Mouse (Mus musculus): ENCODE measurements at regions not wholly inside any gene's neighbourhood (a gene's known extent, or its start where the extent isn't known, plus 50 kb on each side); places are given as distances from the start of the nearest gene placed in this dataset.

DNA sequence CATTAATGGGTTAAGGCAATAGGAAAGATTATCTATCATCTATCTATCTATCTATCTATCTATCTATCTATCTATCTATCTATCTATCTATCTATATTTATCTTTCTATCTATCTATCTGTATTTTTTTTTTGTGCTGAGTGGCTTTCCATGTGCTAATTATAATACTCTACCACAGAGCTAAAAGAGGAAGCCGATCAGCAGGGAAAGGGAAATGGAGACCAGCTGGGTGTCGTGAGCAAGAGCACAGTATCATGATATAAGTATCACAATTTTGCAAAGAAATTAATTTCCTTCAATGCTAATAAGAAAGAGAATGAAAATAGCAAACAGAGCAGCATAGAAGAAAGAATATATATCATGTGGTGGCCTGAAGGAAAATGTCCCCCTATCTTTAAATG lies 69.6 kb downstream of the Cldn1 start:
- Histone ChIP-seq H3K9me3 (replicated peaks) (no peaks in the 10 kb centered on the region), H3K4me1 (replicated peaks) (no peaks in the 10 kb centered on the region), H3K4me3 (no peak overlapping the region), H3K27me3 (replicated peaks) (no peaks in the 10 kb centered on the region), H3K4me2 (no peak overlapping the region), H3K27ac (ENCODE audit: poor library complexity, severe bottlenecking) (no peak overlapping the region), H3K9ac (no peak overlapping the region), H3K36me3 (no peaks in the 10 kb centered on the region)
- ATAC-seq (ENCODE audit: insufficient number of reproducible peaks, low FRiP score), result no peak
- 86% methylated on average over 2 of the region's 2 CpGs for WGBS

DNA sequence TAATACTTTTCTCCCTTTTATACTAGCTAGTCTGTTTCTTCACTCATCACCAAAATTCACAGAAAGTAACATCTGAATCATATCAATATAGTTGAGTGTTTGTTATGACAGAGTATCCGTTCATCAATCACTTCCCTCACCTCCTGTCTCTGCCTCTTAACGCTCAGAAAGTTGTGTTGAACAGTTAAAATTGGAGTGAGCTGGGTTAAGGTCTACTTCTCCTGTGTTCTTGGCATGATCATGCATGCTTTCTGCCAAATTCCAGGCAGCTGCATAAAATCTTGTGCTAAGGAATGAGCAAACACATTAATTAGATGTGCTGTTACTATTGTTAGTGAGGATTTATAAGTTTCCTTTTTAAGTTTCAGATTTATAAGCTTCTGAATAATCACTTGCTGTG lies 79.9 kb downstream of the Cldn1 start:
- ATAC-seq (ENCODE audit: insufficient number of reproducible peaks, low FRiP score), result no peak
- no peak overlapping the region for H3K4me2 ChIP-seq
- H3K4me1 ChIP-seq (replicated peaks), result no peaks in the 10 kb centered on the region
- H3K36me3 ChIP-seq, result no peaks in the 10 kb centered on the region
- no peaks in the 10 kb centered on the region for H3K9me3 ChIP-seq (replicated peaks)
- 57% methylated on average over 2 of the region's 2 CpGs for WGBS
- H3K9ac ChIP-seq, result no peak overlapping the region
- H3K4me3 ChIP-seq, result no peak overlapping the region
- H3K27me3 ChIP-seq (replicated peaks), result no peaks in the 10 kb centered on the region
- no peak overlapping the region for H3K27ac ChIP-seq (ENCODE audit: poor library complexity, severe bottlenecking)

DNA sequence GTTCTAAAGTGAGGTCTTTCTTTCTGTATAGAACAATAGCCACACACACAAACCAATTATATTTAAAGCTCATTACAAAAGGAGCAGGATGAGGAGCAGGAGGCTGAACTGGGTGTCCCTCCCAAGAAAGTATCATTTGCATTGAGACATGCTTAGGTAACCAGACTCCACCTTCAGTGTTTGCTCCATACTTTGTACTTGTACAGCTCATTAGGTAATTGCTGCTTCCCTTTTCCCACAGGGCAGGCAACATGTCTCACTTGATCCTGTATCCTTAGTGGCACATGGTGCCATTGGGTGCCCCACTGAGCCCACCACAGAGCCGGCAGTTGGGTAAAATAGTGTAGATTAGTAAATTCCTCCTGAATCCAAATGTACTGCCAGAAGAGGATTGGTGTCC lies 86.0 kb downstream of the Cldn1 start:
- no peak overlapping the region for H3K4me3 ChIP-seq
- no peaks in the 10 kb centered on the region for H3K9me3 ChIP-seq (replicated peaks)
- H3K27ac ChIP-seq (ENCODE audit: poor library complexity, severe bottlenecking), result no peak overlapping the region
- WGBS, result 93% methylated on average over 1 of the region's 1 CpGs
- no peaks in the 10 kb centered on the region for H3K27me3 ChIP-seq (replicated peaks)
- H3K4me1 ChIP-seq (replicated peaks), result no peaks in the 10 kb centered on the region
- no peak overlapping the region for H3K9ac ChIP-seq
- H3K36me3 ChIP-seq, result no peaks in the 10 kb centered on the region
- no peak overlapping the region for H3K4me2 ChIP-seq
- no peak for ATAC-seq (ENCODE audit: insufficient number of reproducible peaks, low FRiP score)

DNA sequence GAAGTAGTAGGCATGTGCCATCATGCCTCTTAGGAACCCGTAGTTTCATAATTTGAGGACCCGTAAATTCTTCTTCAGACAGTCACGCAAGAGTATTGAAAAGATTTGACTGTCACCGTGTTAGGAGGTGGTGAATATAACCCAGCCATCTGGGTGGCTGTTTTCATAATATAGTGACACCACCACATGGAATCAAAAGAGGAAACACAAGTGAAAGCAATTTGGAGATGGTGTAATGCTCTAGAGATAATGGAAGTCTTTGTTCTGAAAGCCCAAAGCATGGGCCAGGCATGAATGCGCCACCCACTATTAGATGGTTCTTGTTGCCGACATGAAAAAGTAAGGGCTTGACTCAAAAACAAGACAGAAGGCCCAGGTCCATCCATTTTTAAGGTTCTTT lies 86.9 kb downstream of the Cldn1 start:
- Histone ChIP-seq H3K9me3 (replicated peaks) (no peaks in the 10 kb centered on the region), H3K4me2 (no peak overlapping the region), H3K4me3 (no peak overlapping the region), H3K27ac (ENCODE audit: poor library complexity, severe bottlenecking) (no peak overlapping the region), H3K9ac (no peak overlapping the region), H3K36me3 (no peaks in the 10 kb centered on the region), H3K27me3 (replicated peaks) (no peaks in the 10 kb centered on the region), H3K4me1 (replicated peaks) (no peaks in the 10 kb centered on the region)
- no peak for ATAC-seq (ENCODE audit: insufficient number of reproducible peaks, low FRiP score)
- WGBS, result 87% methylated on average over 6 of the region's 6 CpGs

DNA sequence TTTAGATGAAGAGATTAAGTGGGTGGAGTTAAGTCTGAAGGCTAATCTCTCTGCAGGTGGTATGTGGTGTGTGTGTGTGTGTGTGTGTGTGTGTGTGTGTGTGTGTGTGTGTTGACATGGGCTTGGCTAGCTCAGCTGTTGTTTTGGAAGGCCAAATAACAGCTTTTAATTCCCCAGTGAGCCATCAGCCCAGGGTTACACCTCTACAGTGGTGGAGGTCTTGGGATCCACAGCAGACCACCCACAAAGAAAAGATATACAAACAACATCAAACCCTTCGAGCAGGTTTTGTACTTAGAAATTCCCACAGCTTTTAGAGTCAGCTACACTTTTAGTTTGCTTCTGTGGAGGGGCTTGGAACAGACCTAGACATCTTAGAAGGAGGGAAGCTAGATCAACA lies 89.2 kb downstream of the Cldn1 start:
- H3K4me2 ChIP-seq, result no peak overlapping the region
- no peaks in the 10 kb centered on the region for H3K27me3 ChIP-seq (replicated peaks)
- no peak overlapping the region for H3K4me3 ChIP-seq
- no peak overlapping the region for H3K27ac ChIP-seq (ENCODE audit: poor library complexity, severe bottlenecking)
- no peak overlapping the region for H3K9ac ChIP-seq
- 33% methylated on average over 1 of the region's 1 CpGs for WGBS
- H3K9me3 ChIP-seq (replicated peaks), result no peaks in the 10 kb centered on the region
- H3K36me3 ChIP-seq, result no peaks in the 10 kb centered on the region
- no peaks in the 10 kb centered on the region for H3K4me1 ChIP-seq (replicated peaks)
- no peak for ATAC-seq (ENCODE audit: insufficient number of reproducible peaks, low FRiP score)

DNA sequence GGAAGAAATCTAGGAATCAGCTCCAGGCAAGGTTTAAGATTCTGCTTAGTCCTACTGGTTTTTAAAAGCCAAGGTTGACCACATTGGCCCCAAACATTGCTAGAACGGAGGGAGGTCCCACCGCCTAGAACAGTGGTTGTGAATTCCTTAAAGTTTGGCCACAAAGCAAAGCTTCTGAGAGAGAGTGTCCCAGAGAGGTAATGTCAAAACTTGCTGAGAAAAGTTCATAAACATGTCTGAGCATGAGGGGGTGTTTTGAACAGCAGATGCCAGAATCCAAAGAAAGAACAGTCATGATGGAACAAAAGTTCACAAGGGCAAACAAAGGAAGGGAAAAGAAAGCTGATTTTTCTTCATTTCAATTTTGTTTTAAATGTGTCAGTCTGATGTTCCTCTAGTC lies 90.1 kb downstream of the Cldn1 start:
- no peak for ATAC-seq (ENCODE audit: insufficient number of reproducible peaks, low FRiP score)
- H3K9ac ChIP-seq, result no peak overlapping the region
- 78% methylated on average over 2 of the region's 2 CpGs for WGBS
- H3K4me1 ChIP-seq (replicated peaks), result no peaks in the 10 kb centered on the region
- H3K4me2 ChIP-seq, result no peak overlapping the region
- no peaks in the 10 kb centered on the region for H3K27me3 ChIP-seq (replicated peaks)
- H3K4me3 ChIP-seq, result no peak overlapping the region
- no peak overlapping the region for H3K27ac ChIP-seq (ENCODE audit: poor library complexity, severe bottlenecking)
- H3K36me3 ChIP-seq, result no peaks in the 10 kb centered on the region
- H3K9me3 ChIP-seq (replicated peaks), result no peaks in the 10 kb centered on the region

DNA sequence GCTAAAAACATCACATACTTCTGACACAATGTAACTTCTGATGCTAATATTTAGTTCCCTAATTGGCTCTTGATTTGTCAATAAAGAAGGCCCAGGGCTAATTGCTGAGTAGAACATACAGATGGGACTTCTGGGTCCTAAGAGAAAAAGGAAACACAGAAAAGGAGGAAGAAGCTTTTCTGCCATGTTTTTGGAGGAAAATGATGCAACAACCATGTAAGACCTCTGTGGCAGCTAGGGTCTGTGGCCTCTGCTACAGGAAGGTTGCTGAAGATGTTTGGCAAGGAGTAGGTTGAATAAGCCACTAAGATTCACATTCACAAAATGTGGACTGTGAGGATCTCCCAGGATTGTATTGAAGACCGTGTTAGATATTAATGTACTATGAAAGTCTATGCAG lies 94.9 kb downstream of the Cldn1 start:
- no peaks in the 10 kb centered on the region for H3K4me1 ChIP-seq (replicated peaks)
- H3K4me2 ChIP-seq, result no peak overlapping the region
- ATAC-seq (ENCODE audit: insufficient number of reproducible peaks, low FRiP score), result no peak
- H3K9ac ChIP-seq, result no peak overlapping the region
- H3K27me3 ChIP-seq (replicated peaks), result no peaks in the 10 kb centered on the region
- H3K36me3 ChIP-seq, result no peaks in the 10 kb centered on the region
- 69% methylated on average over 1 of the region's 1 CpGs for WGBS
- no peaks in the 10 kb centered on the region for H3K9me3 ChIP-seq (replicated peaks)
- no peak overlapping the region for H3K4me3 ChIP-seq
- no peak overlapping the region for H3K27ac ChIP-seq (ENCODE audit: poor library complexity, severe bottlenecking)

DNA sequence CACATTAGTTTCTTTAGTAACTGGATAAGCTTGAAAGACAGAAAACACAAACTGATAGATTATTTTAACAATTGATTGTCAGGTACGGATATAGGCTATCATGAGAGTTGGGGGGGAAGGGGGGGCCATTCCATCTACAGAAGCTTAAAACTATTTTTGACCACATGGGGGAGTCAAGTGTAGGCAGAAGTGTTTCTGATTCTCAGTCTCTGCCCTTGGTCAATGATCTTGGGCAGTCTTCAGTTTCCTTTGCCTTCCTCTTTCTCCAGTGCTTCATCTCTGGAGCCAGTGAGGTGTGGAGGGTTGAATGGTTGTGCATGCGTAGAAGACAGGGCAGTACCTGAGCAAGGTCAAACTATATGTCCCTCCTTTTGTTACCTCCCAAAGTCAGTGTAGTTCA lies 118.8 kb downstream of the Cldn1 start:
- H3K4me1 ChIP-seq (replicated peaks), result peaks cover 5% of the 10 kb centered on the region; the same call in 1 of the 2 replicates
- WGBS, result 60% methylated on average over 2 of the region's 2 CpGs
- no peak overlapping the region for H3K9ac ChIP-seq
- H3K27ac ChIP-seq (ENCODE audit: poor library complexity, severe bottlenecking), result no peak overlapping the region
- no peak for ATAC-seq (ENCODE audit: insufficient number of reproducible peaks, low FRiP score)
- no peaks in the 10 kb centered on the region for H3K36me3 ChIP-seq
- no peak overlapping the region for H3K4me2 ChIP-seq
- H3K9me3 ChIP-seq (replicated peaks), result no peaks in the 10 kb centered on the region
- no peaks in the 10 kb centered on the region for H3K27me3 ChIP-seq (replicated peaks)
- H3K4me3 ChIP-seq, result no peak overlapping the region

DNA sequence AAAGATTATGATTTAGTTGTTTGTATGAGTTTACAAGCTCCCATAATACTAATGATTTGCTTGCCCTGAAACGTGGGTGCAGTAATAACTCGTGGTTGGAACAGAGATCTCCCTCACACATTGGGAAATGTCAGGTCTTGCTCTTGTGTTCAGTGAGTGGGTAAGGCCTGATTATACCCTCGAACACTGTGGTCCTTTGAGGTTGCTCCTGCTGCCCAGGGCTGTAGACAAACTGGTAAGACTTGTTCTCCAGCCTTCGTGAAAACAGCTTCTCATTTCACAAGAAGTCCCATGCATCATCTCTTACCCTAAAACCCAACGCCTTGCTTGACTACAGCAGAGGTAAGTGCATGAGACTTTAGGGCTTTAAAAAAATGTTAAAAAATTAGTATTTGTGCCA lies 119.9 kb downstream of the Cldn1 start:
- H3K9ac ChIP-seq, result no peak overlapping the region
- H3K4me1 ChIP-seq (replicated peaks), result peaks cover 7% of the 10 kb centered on the region; the same call in 1 of the 2 replicates
- no peak for ATAC-seq (ENCODE audit: insufficient number of reproducible peaks, low FRiP score)
- no peaks in the 10 kb centered on the region for H3K9me3 ChIP-seq (replicated peaks)
- H3K27me3 ChIP-seq (replicated peaks), result no peaks in the 10 kb centered on the region
- no peak overlapping the region for H3K4me2 ChIP-seq
- H3K27ac ChIP-seq (ENCODE audit: poor library complexity, severe bottlenecking), result no peak overlapping the region
- no peaks in the 10 kb centered on the region for H3K36me3 ChIP-seq
- 61% methylated on average over 5 of the region's 5 CpGs for WGBS
- no peak overlapping the region for H3K4me3 ChIP-seq

DNA sequence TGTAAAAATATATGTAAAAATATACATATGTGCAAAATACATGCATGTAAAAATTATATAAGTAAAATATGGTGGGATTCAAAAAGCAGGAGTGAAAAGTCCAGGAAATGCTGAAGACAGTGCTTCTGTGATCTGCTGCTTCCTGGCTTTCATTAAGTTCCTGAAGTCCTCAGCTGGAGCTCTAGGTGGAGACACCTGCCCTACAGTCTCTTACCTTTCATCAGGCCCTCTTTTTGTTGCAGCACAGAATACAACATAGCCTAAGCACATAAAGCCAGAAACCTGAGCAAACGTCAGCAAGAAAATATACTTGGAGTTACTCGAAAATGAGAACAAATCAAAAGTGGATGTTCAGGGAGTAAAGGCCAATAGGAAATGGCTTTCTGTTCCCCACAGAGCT lies 120.6 kb downstream of the Cldn1 start:
- Histone ChIP-seq H3K4me3 (no peak overlapping the region), H3K9me3 (replicated peaks) (no peaks in the 10 kb centered on the region), H3K9ac (no peak overlapping the region), H3K4me1 (replicated peaks) (peaks cover 7% of the 10 kb centered on the region; the same call in 1 of the 2 replicates), H3K27ac (ENCODE audit: poor library complexity, severe bottlenecking) (no peak overlapping the region), H3K27me3 (replicated peaks) (no peaks in the 10 kb centered on the region), H3K4me2 (no peak overlapping the region), H3K36me3 (no peaks in the 10 kb centered on the region)
- 72% methylated on average over 2 of the region's 2 CpGs for WGBS
- ATAC-seq (ENCODE audit: insufficient number of reproducible peaks, low FRiP score), result no peak

DNA sequence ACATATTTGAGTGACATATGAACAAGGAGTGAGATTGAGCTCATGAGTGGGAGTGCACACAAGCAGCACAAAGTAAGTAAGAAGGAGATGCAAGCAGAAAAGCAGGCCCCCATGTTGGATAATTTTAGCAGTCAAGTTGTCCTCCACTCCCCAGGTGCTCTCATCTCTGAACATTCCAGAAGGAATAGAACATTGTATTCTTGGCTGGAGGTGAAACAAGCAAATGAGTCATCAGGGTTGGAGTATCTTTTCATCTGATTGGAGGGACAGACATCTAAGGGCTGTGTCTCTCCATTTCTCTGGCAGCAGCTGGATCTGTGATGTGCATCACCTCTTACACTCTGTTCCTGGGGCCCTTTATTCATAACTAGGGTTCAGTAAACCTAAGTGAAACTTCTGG lies 122.7 kb downstream of the Cldn1 start:
- Histone ChIP-seq H3K4me2 (no peak overlapping the region), H3K4me1 (replicated peaks) (peaks cover 7% of the 10 kb centered on the region; the same call in 1 of the 2 replicates), H3K27ac (ENCODE audit: poor library complexity, severe bottlenecking) (no peak overlapping the region), H3K36me3 (no peaks in the 10 kb centered on the region), H3K27me3 (replicated peaks) (no peaks in the 10 kb centered on the region), H3K9me3 (replicated peaks) (no peaks in the 10 kb centered on the region), H3K9ac (no peak overlapping the region), H3K4me3 (no peak overlapping the region)
- no peak for ATAC-seq (ENCODE audit: insufficient number of reproducible peaks, low FRiP score)

DNA sequence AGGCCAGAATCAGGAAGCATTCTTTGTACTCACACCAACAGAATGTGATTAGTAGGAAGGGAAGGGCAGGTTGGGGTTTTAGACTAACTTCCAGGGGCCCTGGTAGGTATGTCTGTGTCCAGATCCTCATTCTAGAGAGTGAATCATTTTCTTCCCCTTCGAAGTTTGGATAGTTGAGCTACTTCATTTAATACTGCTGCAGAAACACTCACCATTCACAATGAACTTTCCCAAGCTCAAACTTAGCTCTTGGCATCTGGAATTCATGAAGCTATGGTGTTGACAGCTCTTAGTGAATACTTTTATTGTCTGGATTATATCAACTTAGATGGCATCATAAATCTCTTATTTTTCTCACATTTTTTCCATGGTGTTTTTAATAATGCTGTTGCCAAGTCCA lies 123.7 kb downstream of the Cldn1 start:
- Histone ChIP-seq H3K27me3 (replicated peaks) (no peaks in the 10 kb centered on the region), H3K4me3 (no peak overlapping the region), H3K4me1 (replicated peaks) (peaks cover 7% of the 10 kb centered on the region; the same call in 1 of the 2 replicates), H3K4me2 (no peak overlapping the region), H3K36me3 (no peaks in the 10 kb centered on the region), H3K9me3 (replicated peaks) (no peaks in the 10 kb centered on the region), H3K27ac (ENCODE audit: poor library complexity, severe bottlenecking) (no peak overlapping the region), H3K9ac (no peak overlapping the region)
- no peak for ATAC-seq (ENCODE audit: insufficient number of reproducible peaks, low FRiP score)
- WGBS, result 54% methylated on average over 1 of the region's 1 CpGs

Data from heart, embryonic 12.5 days (tissue).